In genomic region chr17:70849399-70850232, GRCm38 (mm10) we compare ENCODE assay signal across 8 mouse cellular contexts. TPM values are rescaled to one million over a fixed set of nuclear protein-coding genes. Genes with fewer than 3 reads are reported as not detected.
DNase-seq lines count a peak whose midpoint lies in the region; ATAC-seq and TF ChIP-seq lines count a peak whose summit lies in the region.

No protein-coding gene starts in this region.

- peaks cover 21% of the 10 kb centered on the region for H3K27me3 ChIP-seq in forebrain, embryonic 12.5 days

- peaks cover 3% of the 10 kb centered on the region; the same call in 1 of the 2 replicates for H3K36me3 ChIP-seq in forebrain, embryonic 12.5 days (replicated peaks)

- TF ChIP-seq CTCF in layer of hippocampus, adult 2 months (conservative IDR thresholded peaks at IDR 0.05), result peak; percentile 32

- no peak for ATAC-seq in forebrain, embryonic 12.5 days (ENCODE audit: low FRiP score)

- H3K4me3 ChIP-seq in forebrain, embryonic 12.5 days (replicated peaks), result peak overlapping the region; percentile 65
- H3K4me3 ChIP-seq in layer of hippocampus, adult 2 months, result peak overlapping the region; percentile 56

- H3K9me3 ChIP-seq in forebrain, embryonic 12.5 days, result no peaks in the 10 kb centered on the region

- H3K9ac ChIP-seq in forebrain, embryonic 12.5 days, result peak overlapping the region; percentile 75

- peak overlapping the region; percentile 93 for H3K27ac ChIP-seq in forebrain, embryonic 12.5 days
- peak overlapping the region; percentile 71 for H3K27ac ChIP-seq in layer of hippocampus, adult 2 months

- intact Hi-C loops in heart, postnatal 25 days (cut with DNase I), result loop anchor here (2.0 to 10.0 kb wide), 4 partner anchors 112 to 335 kb away; partner anchors contain the start of gene Lpin2

- H3K4me1 ChIP-seq in forebrain, embryonic 12.5 days, result peaks cover 72% of the 10 kb centered on the region

- H3K4me2 ChIP-seq in forebrain, embryonic 12.5 days, result peak overlapping the region; percentile 95

- peak; percentile 78 to 82 for DNase-seq in CD8-positive naive resting alpha-beta T cell, adult 2 months (ENCODE audit: low read depth in 2 of 2, low spot score in 2 of 2)
- peak; percentile 96 for DNase-seq in adrenal gland, postnatal 10 days
- DNase-seq in heart, postnatal 25 days (ENCODE audit: low spot score), result peak; percentile 80
- peak in 1 of 2 experiments; percentile 26 for DNase-seq in layer of hippocampus, adult 2 months (ENCODE audit: low spot score in 2 of 2)
- DNase-seq in lung, postnatal 36 days, result peak; percentile 96
- peak; percentile 88 for DNase-seq in ovary, postnatal 36 days (ENCODE audit: low spot score)
- DNase-seq in urinary bladder, postnatal 14 days (ENCODE audit: low spot score), result peak; percentile 95

- under 1% methylated on average over 33 of the region's 33 CpGs for WGBS in forebrain, embryonic 12.5 days

RNA-seq across cellular contexts. Expression of gene Tgif1, which starts 3.7 kb away (rescaled TPM):
- total RNA-seq in adrenal gland, postnatal 10 days (2021), result 10 to 100 TPM; 35.7 to 51.8 TPM
- polyA plus RNA-seq in forebrain, embryonic 12.5 days (2016; fragmentation: Nextera tagmentation; extraction: Ambion mirVana), result 47.4 and 52.6 TPM in 2 replicates
- 1 to 10 TPM; 5.3 to 7.6 TPM for total RNA-seq in heart, postnatal 25 days (2021)
- 1 to 10 TPM; 1.4 to 1.7 TPM for total RNA-seq in layer of hippocampus, adult 2 months (2021)

Comparison
In these comparisons a context has a peak if more than half of its experiments do, and no peak if none do; other contexts are left out.
1. RNA of gene Tgif1, which starts 3.7 kb away (total RNA-seq): 35.7 to 51.8 TPM in adrenal gland, postnatal 10 days; 5.3 to 7.6 TPM in heart, postnatal 25 days and 1.4 to 1.7 TPM in layer of hippocampus, adult 2 months; every median in the first group is over 4 times any median in the second.